Mouse (Mus musculus) CH12.LX (cell line): ENCODE data around the gene Eif5b. TPM values are rescaled to one million over a fixed set of nuclear protein-coding genes. Genes with fewer than 3 reads are reported as not detected.

Source experiments
- DNase-seq: peaks from one replicate; pipeline ENCODE4 v3.0.0-alpha.2; 2013; ENCODE audit errors: extremely low read depth
- H3K27ac ChIP-seq: 2 replicates; pipeline ENCODE4 v1.5.1; 2012; ENCODE audit warnings: low read depth, mild to moderate bottlenecking, control low read depth, moderate library complexity; ENCODE audit not compliant: insufficient read depth
- H3K27me3 ChIP-seq: replicated peaks from 2 replicates; pipeline ENCODE3; 2012; ENCODE audit warnings: inconsistent platforms
- H3K36me3 ChIP-seq, 2 experiments: replicated peaks in 1 of 2; 2 replicates each; pipeline versions ENCODE3 to v1.6.1; 2012; ENCODE audit warnings: inconsistent platforms in 1 of 2, low read length in 1 of 2, mild to moderate bottlenecking in 1 of 2, mixed read lengths in 1 of 2, moderate library complexity in 1 of 2; ENCODE audit not compliant: control insufficient read depth in 1 of 2, insufficient read depth in 1 of 2
- H3K4me1 ChIP-seq, 2 experiments: 2 replicates each; pipeline ENCODE4 v1.6.1; 2012; ENCODE audit warnings: inconsistent platforms in 1 of 2, moderate library complexity in 1 of 2; ENCODE audit not compliant: insufficient read depth in 2 of 2, control insufficient read depth in 1 of 2
- H3K4me2 ChIP-seq: 2 replicates; pipeline ENCODE4 v1.6.1; 2012; ENCODE audit warnings: low read depth, mild to moderate bottlenecking, control low read depth; ENCODE audit not compliant: poor library complexity, insufficient read depth, severe bottlenecking
- H3K4me3 ChIP-seq, 3 experiments: fragments of 150-350 bp in 1 of 3; sonication (generic) in 1 of 3; replicated peaks in 1 of 3; 2 replicates each; pipeline versions ENCODE3 to v1.5.1; 2011 to 2012; ENCODE audit warnings: low read depth in 2 of 3, low read length in 2 of 3, mild to moderate bottlenecking in 2 of 3, moderate library complexity in 2 of 3, control low read depth in 1 of 3, improper control_type of control experiment in 1 of 3, inconsistent platforms in 1 of 3, mixed read lengths in 1 of 3; ENCODE audit not compliant: poor library complexity in 1 of 3
- H3K79me2 ChIP-seq: replicated peaks from 2 replicates; pipeline ENCODE4 v1.6.1; 2012; ENCODE audit warnings: mild to moderate bottlenecking, moderate library complexity; ENCODE audit not compliant: control insufficient read depth, poor library complexity, insufficient read depth, severe bottlenecking; ENCODE audit errors: extremely low read depth
- H3K9ac ChIP-seq: 2 replicates; pipeline ENCODE4 v1.6.1; 2012; ENCODE audit warnings: low read depth, mild to moderate bottlenecking, control low read depth, moderate library complexity; ENCODE audit not compliant: insufficient read depth
- H3K9me3 ChIP-seq: replicated peaks from 2 replicates; pipeline ENCODE3; 2012; ENCODE audit warnings: low read length, inconsistent platforms, mixed read lengths
- BHLHE40 ChIP-seq: IDR thresholded peaks from 2 replicates; pipeline ENCODE4 v1.6.1; 2011; ENCODE audit warnings: mild to moderate bottlenecking, low read depth, low read length, improper control_type of control experiment
- CHD1 ChIP-seq: IDR thresholded peaks from 2 replicates; pipeline ENCODE4 v1.6.1; 2012; ENCODE audit warnings: low read depth, low read length, improper control_type of control experiment, inconsistent platforms
- CHD2 ChIP-seq: IDR thresholded peaks from 2 replicates; pipeline ENCODE4 v1.6.1; 2011; ENCODE audit warnings: low read length, improper control_type of control experiment
- CTCF ChIP-seq, 2 experiments: IDR thresholded peaks in 1 of 2; conservative IDR thresholded peaks in 1 of 2; 2 replicates each; pipeline ENCODE4 v1.5.1; 2011 to 2012; ENCODE audit warnings: low read depth in 2 of 2, low read length in 2 of 2, improper control_type of control experiment in 1 of 2, inconsistent platforms in 1 of 2, mild to moderate bottlenecking in 1 of 2, moderate library complexity in 1 of 2
- ELF1 ChIP-seq: IDR thresholded peaks from 2 replicates; pipeline ENCODE4 v1.6.1; 2014; ENCODE audit warnings: low read depth, mild to moderate bottlenecking, inconsistent platforms, low read length, improper control_type of control experiment
- JUN ChIP-seq: IDR thresholded peaks from 2 replicates; pipeline ENCODE4 v1.6.1; 2011; ENCODE audit warnings: low read depth, mild to moderate bottlenecking, low read length, improper control_type of control experiment, moderate library complexity; ENCODE audit not compliant: insufficient read depth
- KAT2A ChIP-seq: IDR thresholded peaks from 2 replicates; pipeline ENCODE4 v1.6.1; 2012; ENCODE audit warnings: low read length, improper control_type of control experiment, inconsistent platforms; ENCODE audit not compliant: insufficient replicate concordance
- MAFK ChIP-seq: IDR thresholded peaks from 2 replicates; pipeline ENCODE4 v1.6.1; 2011; ENCODE audit warnings: low read length, improper control_type of control experiment; ENCODE audit not compliant: insufficient replicate concordance
- MAX ChIP-seq: IDR thresholded peaks from 2 replicates; pipeline ENCODE4 v1.6.1; 2011; ENCODE audit warnings: low read length, improper control_type of control experiment
- MAZ ChIP-seq: IDR thresholded peaks from 2 replicates; pipeline ENCODE4 v1.6.1; 2012; ENCODE audit warnings: low read depth, mild to moderate bottlenecking, inconsistent platforms, low read length, improper control_type of control experiment, moderate library complexity
- MXI1 ChIP-seq: IDR thresholded peaks from 2 replicates; pipeline ENCODE4 v1.6.1; 2011; ENCODE audit warnings: mild to moderate bottlenecking, low read depth, low read length, improper control_type of control experiment
- NELFE ChIP-seq: IDR thresholded peaks from 2 replicates; pipeline ENCODE4 v1.6.1; 2011; ENCODE audit warnings: low read depth, low read length, improper control_type of control experiment
- NRF1 ChIP-seq: IDR thresholded peaks from 2 replicates; pipeline ENCODE4 v1.6.1; 2014; ENCODE audit warnings: low read depth, mild to moderate bottlenecking, inconsistent platforms, low read length, improper control_type of control experiment, moderate library complexity
- RCOR1 ChIP-seq: conservative IDR thresholded peaks from 2 replicates; pipeline ENCODE4 v1.6.1; 2012; ENCODE audit warnings: low read depth, mild to moderate bottlenecking, inconsistent platforms, low read length, improper control_type of control experiment
- SIN3A ChIP-seq: IDR thresholded peaks from 2 replicates; pipeline ENCODE4 v1.6.1; 2012; ENCODE audit warnings: low read length, improper control_type of control experiment, inconsistent platforms
- SMC3 ChIP-seq: IDR thresholded peaks from 2 replicates; pipeline ENCODE4 v1.6.1; 2011; ENCODE audit warnings: low read depth, low read length, improper control_type of control experiment
- USF1 ChIP-seq: IDR thresholded peaks from 2 replicates; pipeline ENCODE4 v1.6.1; 2014; ENCODE audit warnings: low read depth, mild to moderate bottlenecking, inconsistent platforms, low read length, improper control_type of control experiment
- ZKSCAN1 ChIP-seq: IDR thresholded peaks from 2 replicates; pipeline ENCODE4 v1.6.1; 2012; ENCODE audit warnings: low read depth, inconsistent platforms, low read length, improper control_type of control experiment, borderline replicate concordance
- ZMIZ1 ChIP-seq: IDR thresholded peaks from 2 replicates; pipeline ENCODE4 v1.6.1; 2012; ENCODE audit warnings: low read depth, mild to moderate bottlenecking, inconsistent platforms, low read length, improper control_type of control experiment
- dilution Hi-C: fragments of 300-500 bp; cut with MboI; formaldehyde crosslinking; loops from 2 replicates; pipeline ENCODE4 v1.14.3; 2020; ENCODE audit warnings: low sequenced_read_pairs; ENCODE audit not compliant: extremely low pct_unique_long_range_greater_than_20kb, extremely low pct_ligation_motif_present
- in situ Hi-C: fragments of 300-500 bp; cut with MboI; formaldehyde crosslinking; loops from 3 replicates; pipeline ENCODE4 v1.14.3; 2019; ENCODE audit warnings: low sequenced_read_pairs, low pct_ligation_motif_present, low pct_unique_long_range_greater_than_20kb, mixed read lengths
- polyA plus RNA-seq: library from polyadenylated mRNA; unstranded; fragments of >175 nt; gene quantifications from 2 replicates; pipeline ENCODE4 v1.2.1, GENCODE M21; 2012; ENCODE audit warnings: low read depth; ENCODE audit not compliant: insufficient read length
- total RNA-seq, 2 experiments: library from RNA; depleted of rRNA; stranded (reverse); fragments of 300-350 nt in 1 of 2; fragments of >200 nt in 1 of 2; gene quantifications; 2 replicates each; pipeline ENCODE4 v1.2.3; 2012 to 2014

Gene Eif5b
- total and polyA plus RNA-seq, 3 experiments: 22.2 to 101 (median 29.8) TPM

DNA sequence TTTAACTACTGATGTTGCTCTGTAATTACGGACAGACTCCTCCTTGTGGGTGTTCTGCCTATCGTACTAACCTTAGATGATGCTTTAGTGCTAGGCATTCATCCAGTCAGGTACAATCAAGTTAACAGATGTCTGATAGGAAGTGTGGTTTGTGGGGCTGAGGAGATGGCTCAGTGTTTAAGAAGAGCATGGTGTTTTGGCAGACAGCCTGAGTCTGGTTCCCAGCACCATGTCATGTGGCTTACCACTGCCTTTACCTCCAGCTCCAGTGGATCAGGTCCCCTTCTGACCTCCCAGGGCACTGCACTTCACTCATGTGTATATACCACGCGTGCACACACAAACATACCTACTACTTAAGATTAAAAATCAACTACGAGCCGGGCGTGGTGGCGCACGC lies 4.1 kb downstream of the Eif5b start:
- TF ChIP-seq ELF1: no peak
- TF ChIP-seq JUN: no peak
- no peak for TF ChIP-seq MAX
- TF ChIP-seq MXI1: no peak
- no peak for TF ChIP-seq CTCF (conservative IDR thresholded peaks at IDR 0.05 in 1 of 2, IDR thresholded peaks at IDR 0.05 in 1 of 2; ENCODE audit: low read depth in 2 of 2, low read length in 2 of 2)
- TF ChIP-seq NELFE: no peak
- no peak for TF ChIP-seq NRF1
- TF ChIP-seq ZMIZ1: no peak
- no peak for TF ChIP-seq KAT2A
- TF ChIP-seq SMC3: no peak
- TF ChIP-seq USF1: no peak
- no peak for TF ChIP-seq ZKSCAN1
- no peak for TF ChIP-seq CHD2
- TF ChIP-seq BHLHE40: no peak
- no peak for TF ChIP-seq SIN3A
- no peak for TF ChIP-seq MAFK
- no peaks in the 10 kb centered on the region for H3K27me3 ChIP-seq
- no peak overlapping the region for H3K27ac ChIP-seq
- H3K4me1 ChIP-seq: peaks cover 6 to 37% of the 10 kb centered on the region in 2 experiments; a peak in 3 of 4 replicates
- H3K9me3 ChIP-seq: no peaks in the 10 kb centered on the region
- no peak overlapping the region for H3K4me2 ChIP-seq
- no peak overlapping the region for H3K4me3 ChIP-seq
- no peak for DNase-seq
- dilution Hi-C loops (no loop called here), in situ Hi-C loops (loop anchor here (10.0 kb wide), 1 partner anchor 123 kb away; the partner anchor contains the start of gene Rev1)
- peaks cover 0 to 24% of the 10 kb centered on the region in 2 experiments for H3K36me3 ChIP-seq
- no peak overlapping the region for H3K9ac ChIP-seq
- peaks cover 80% of the 10 kb centered on the region for H3K79me2 ChIP-seq

DNA sequence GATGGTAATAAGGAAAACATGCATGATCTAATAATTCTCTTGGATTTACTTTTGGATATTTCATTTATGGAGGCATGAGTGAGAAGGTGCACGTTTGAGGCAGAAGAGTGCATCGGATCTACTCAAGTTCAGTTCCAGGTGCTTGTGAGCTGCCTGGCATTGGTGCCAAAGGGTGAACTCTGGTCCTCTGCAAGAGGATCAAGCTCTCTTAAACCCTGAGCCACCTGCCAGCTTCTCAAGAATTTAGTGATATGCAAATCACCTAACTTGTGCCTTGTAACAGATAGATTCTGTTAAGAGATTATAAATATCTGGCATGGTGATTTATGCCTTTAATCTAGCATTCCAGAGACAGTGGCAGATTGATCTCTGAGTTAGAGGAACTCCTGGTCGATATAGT lies 5.2 kb downstream of the Eif5b start:
- Histone ChIP-seq H3K4me2 (no peak overlapping the region), H3K36me3 (peaks cover 0 to 25% of the 10 kb centered on the region in 2 experiments), H3K9me3 (no peaks in the 10 kb centered on the region), H3K4me3 (no peak overlapping the region), H3K9ac (no peak overlapping the region), H3K79me2 (peaks cover 87% of the 10 kb centered on the region), H3K27ac (no peak overlapping the region), H3K4me1 (peaks cover 6 to 38% of the 10 kb centered on the region in 2 experiments; a peak in 3 of 4 replicates), H3K27me3 (no peaks in the 10 kb centered on the region)
- DNase-seq: no peak
- in situ Hi-C loops (loop anchor here (10.0 kb wide), 1 partner anchor 122 kb away; the partner anchor contains the start of gene Rev1), dilution Hi-C loops (no loop called here)
- TF ChIP-seq CHD1: no peak
- no peak for TF ChIP-seq RCOR1
- TF ChIP-seq MAZ: no peak
- TF ChIP-seq MXI1: no peak
